Mouse (Mus musculus) retina, embryonic 14.5 days (tissue): ENCODE results near the gene Syce1l.

Source experiments
- DNase-seq: peaks from one replicate; pipeline ENCODE4 v3.0.0-alpha.2; 2015; ENCODE audit warnings: low spot score

The Syce1l gene

GRCm38 (mm10) chr8:113642926-113643325 lies at the start of gene Syce1l:
Syce1l (plus strand) TSS chr8:113643213.
- no peak for DNase-seq

- DNase-seq, result no peak
These were observed 44.6 kb upstream of the Syce1l start for GRCm38 (mm10) chr8:113598401-113598800.

GRCm38 (mm10) chr8:113632634-113633033 lies 10.4 kb upstream of the Syce1l start:
- peak; percentile 83 for DNase-seq

GRCm38 (mm10) chr8:113634161-113634560 lies 8.9 kb upstream of the Syce1l start:
- DNase-seq, result no peak

DNA sequence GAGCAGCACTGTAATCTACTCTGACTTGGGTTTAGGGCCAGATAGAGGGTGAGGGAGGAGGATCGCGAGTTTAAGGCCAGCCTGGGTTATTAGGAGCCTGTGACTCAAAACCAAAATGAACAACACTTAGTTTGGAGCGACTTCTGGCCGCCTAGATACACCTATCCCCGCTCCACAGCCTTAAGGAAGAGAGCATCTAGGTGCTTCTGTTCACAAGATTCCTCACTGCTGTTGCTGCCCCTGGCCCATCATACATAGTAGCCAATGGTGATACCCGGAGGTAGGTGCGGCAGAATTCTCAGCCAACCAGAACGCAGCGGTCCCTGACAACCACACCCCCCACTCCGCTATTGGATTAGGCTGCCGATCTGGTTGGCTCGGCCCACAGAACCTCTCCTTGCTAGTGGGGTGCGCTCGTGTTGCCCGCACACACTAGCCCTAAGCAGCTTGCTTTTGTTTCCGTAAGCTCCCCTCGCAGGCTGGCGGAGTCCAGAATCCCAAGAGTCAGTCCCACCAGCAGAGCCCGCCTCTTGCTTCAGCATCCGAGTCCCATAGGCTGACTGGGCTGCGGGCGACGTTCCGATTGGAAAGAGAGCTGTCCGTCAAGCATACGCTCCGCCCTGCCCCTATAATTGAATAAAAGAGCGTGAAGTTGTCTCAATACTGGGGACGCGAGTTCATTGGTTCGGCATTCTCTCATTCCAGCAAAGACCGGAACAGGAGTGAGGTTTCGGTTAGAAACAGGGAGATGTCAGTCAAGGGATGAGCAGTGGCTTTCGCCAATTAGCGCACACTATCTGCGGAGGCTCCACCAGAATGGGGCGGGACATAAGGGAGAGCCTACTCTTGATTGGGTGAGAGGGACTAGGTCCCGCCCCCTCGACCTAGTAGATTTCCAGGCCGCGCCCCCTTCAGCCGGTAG lies 8.1 kb upstream of the Syce1l start, which contains the start of gene Mon1b:
Gene Mon1b, plus strand, starts transcription at position 918 of the 922 bp plus-strand sequence.
- peak; percentile 100 for DNase-seq

- DNase-seq, result no peak
These were observed 7.3 kb upstream of the Syce1l start for GRCm38 (mm10) chr8:113635592-113636279.

GRCm38 (mm10) chr8:113636280-113636628 lies 6.8 kb upstream of the Syce1l start:
- DNase-seq, result no peak

DNA sequence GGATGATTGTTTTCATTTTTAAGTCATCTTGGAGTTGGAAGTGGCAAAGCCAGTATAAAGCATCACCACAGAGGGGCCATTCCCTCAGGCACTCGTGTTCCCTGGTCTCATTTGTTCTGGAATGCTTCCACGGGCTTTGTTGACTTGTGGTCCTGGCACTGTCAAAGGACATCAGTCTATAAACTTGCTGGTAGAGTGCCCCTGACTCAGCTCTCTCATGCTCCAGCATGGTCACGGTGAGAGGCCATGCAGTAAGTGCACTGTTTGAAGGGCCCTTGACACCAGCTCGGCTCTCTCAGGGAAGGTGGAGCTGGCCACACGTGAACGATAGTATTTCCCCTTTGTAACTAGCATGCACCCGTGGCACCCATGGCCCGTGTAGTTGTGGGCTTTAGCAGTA lies 2.7 kb upstream of the Syce1l start:
- DNase-seq, result no peak

GRCm38 (mm10) chr8:113643479-113644210 lies 632 bp downstream of the Syce1l start:
- DNase-seq, result no peak

DNA sequence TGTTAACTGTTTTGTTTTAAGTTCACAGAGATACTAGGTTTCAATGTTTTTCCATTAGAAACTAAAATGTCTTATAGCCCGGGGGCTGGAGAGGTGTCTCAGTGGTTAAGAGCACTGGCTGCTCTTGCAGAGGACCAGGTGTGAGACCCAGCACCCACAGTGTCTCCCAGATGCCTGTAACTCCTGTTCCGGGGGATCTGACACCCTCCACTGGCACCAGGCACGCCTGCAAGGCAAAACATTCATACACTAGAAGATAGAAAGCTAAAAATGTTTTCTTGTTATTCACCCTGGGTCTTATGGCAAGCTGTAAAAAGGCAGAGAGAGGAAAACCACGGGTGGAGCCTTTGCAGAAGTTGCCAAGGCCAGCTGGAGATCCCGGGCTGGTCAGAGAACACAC lies 2.2 kb downstream of the Syce1l start:
- DNase-seq, result no peak

- no peak for DNase-seq
These were observed 9.4 kb downstream of the Syce1l start for GRCm38 (mm10) chr8:113652450-113652849.

DNA sequence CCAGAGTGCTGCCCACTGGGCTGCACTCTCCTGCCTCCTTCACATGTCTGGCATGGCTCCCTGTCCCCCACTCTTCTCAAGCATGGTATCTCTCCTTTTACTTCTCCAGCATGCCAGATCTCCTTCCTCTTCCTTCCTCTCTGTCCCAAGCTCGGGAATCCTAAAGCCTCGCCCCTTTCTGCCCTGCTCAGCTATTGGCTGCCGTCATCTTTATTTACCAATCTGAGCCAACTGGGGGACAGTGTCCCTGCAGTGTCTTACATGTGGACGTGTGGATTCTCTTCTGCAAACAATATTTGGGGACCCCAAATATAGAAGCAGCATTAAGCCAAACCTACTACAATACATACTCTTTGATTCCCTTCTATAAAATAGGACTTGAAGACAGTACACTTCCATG lies 10.1 kb downstream of the Syce1l start:
- no peak for DNase-seq

DNA sequence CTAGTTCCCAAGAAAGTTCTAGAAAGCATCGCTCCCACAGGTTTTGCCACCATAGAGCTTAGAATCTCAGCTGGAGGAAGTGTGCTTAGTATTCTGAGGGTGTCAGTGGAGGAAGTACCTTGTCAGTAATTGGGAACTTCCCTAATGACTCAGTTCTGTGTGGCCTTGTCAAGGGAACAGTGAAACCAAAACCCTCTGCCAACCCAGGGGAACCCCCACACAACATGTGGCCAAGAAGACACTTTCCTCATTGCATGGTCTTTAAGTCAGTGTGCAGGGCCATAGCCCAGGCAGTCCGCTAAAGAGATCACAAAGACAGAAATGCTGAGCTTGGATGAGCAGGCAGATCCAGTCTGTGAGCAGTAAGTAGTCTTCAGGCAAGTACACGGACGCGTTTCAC lies 13.1 kb downstream of the Syce1l start:
- no peak for DNase-seq

DNA sequence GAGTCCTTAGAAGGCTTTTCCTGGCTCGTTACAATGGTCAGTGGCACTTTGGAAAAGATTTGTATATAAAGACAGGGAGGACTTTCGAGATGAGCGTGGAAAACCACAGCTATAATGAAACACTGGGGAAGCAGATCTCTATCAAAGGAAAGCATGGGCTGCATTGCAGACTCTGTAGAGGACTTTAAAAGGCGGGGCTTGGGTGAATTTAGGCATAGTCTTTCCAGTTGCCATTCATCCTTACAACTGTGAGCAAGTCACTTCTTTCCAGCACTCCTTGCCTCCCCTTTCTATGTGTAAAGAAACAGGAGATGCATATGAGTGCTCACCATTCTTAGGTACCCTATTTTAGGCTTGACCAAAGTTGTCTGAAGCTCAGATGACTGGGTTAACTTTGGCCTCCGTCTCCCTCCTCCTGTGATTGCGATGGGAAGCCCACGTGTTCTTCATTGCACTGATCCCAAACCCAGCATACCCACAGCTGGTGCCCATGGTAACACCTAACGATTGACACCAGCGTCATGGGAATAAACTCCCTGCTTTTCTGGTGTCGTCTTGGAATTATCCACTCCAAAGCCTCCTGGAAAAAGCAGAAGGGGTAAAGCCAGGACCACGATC lies 13.8 kb downstream of the Syce1l start:
- DNase-seq, result no peak

GRCm38 (mm10) chr8:113660128-113660527 lies 17.1 kb downstream of the Syce1l start:
- DNase-seq, result no peak

DNA sequence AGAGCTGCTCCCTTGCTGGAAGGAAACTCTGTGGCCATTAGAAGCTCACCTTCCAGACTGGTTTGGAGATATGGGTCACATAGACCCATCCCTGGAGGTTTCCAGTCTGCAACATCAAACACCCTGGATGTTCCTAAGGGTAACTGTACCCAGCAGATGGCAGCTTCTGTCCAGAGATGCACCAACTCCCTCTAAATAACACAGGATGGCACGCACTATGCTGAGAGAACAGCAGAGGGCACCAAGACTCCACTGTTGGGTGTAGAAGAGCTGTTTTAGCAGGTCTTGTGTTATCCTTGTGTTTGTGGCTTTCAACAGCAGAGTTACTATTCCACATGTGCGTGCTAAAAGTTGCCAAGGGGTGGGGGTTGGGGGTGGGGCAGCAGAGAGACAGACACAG lies 21.5 kb downstream of the Syce1l start:
- peak; percentile 96 for DNase-seq

DNA sequence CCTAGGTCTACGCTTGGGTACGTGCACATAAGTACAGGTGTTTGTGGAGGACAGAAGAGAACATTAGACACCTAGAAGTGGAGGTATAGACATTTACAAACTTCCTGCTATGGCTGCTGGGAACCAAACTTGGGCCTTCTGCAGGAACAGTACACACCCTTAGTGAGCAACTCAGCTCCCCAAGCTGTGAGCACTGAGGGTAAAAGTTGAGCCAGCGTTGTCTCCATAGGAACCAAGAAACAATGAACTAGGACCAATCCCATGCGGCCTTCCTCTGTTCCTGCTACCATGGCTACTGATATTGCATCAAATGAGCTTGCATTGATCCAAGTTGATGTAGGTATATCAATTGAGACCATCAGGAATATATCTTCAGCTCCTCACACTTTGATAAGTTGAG lies 22.0 kb downstream of the Syce1l start:
- DNase-seq, result peak; percentile 61

DNA sequence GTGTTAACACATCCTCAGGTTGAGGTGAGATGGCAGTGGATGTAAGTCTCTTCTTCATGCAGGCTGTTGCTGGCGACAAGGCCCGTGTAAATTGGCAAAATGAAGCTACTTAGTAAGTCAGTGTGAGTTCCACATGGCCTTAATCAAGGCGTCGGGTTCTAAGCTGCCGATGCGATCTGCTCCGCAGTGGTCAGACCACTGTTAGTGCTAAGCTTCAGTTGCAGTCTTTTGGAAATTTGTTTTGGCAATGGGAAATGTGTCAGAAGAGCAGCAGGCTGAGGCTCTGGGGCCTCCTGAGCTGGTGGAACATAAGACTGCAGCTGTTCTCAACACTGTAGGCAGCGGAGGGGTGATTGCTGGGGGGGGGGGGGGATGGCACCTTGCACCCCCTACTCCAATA lies 22.9 kb downstream of the Syce1l start:
- peak; percentile 20 for DNase-seq

DNA sequence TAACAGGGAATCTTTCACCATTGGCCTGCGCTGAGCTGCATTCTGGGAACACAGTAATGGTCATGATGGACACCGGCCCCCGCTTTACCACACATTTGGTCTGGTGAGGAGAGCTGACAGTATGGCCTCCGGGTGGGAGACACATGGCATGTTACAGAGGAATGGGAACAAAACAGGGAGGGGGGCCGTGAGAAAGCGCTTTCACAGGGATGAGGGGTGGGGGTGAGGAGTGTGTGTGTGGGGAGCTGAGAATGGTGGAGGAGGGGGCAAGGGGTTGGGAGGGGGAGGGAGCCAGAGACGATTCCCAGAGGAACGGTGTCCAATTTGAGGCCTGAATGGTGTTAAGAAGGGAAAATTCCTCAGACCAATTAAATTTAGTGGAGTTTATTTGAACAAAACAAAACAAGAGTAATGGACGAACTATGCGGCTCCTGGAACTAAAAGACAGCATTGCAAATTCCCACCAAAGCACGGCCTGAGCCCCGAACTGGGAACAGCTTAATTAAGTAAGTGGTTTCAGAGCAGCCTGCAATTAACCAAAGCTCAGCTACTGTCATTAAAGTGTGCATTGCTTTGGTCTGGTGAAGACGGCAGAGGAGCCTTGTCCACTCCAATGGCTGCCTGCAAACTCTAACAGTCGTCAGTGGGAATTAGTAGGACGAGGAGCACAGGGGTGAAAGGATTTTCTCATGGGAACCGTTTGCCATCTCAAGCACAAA lies 23.9 kb downstream of the Syce1l start:
- DNase-seq, result peak; percentile 29

DNA sequence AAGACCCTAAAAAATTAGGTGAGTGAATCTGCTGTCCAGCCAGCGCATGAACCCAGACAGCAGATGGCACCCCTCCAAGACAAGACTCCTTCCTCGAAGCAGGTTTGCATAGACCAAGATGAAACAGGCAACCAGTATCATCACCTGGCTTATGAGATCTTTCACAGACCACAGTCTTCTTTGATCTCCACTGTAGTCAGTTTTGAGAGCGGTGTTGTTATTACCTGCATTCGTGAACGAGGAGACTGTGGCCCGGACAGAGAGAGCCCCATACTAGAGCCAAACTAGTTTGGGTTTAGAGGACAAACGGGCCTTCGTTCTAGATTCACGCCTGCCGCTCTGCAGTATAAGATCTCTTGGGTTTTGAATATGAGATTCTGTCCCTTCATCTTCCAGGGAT lies 26.9 kb downstream of the Syce1l start:
- no peak for DNase-seq

DNA sequence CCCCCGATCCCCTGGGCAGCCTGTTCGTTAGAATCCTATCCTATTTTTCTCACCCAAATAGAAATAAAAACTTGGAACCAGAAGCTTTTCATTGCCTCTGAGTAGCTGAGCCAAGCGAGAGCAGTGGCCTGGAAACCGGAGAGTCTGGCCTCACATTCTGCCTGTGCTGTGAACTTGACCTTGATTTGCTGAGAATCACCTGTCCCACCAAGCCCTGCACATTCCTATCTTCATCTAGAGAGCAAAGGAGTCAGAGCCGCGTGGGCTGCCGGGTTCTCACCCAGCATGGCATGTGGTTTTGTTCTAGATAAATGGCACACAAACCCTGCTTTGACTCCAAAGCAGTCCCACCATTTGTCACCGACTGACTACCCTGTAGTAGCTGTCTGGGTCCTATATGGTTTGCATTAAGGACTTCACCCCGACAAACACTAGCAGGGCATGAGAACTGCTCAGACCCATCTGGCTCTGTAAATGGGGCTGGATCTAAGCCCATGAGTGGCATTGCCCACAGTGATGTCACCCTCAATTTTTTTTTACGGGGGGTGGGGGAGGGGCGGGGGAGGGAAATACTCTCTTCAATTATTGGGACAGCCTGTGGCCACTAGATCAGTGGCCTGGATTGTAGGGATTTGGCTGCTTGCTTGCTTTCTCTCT lies 29.7 kb downstream of the Syce1l start:
- peak; percentile 36 for DNase-seq
